Mouse (Mus musculus) neural tube, embryonic 15.5 days (tissue): Measurements from ENCODE around the gene Rad51b. TPM values are rescaled to one million over a fixed set of nuclear protein-coding genes. Genes with fewer than 3 reads are reported as not detected.
A peak's percentile ranks its signal among the peaks of the same experiment; 100 is the strongest.

ENCODE experiments used
- ATAC-seq: fragments of 200-750 bp; cut with Nextera tagmentation; 2 replicates; pipeline ENCODE4 v1.8.0; 2017; ENCODE audit warnings: mild to moderate bottlenecking, moderate TSS enrichment, moderate library complexity; ENCODE audit not compliant: low FRiP score
- H3K27ac ChIP-seq: fragments of 300-500 bp; sonication (generic); replicated peaks from 2 replicates; pipeline ENCODE4 v1.5.1; 2015; ENCODE audit warnings: mild to moderate bottlenecking, inconsistent platforms
- H3K27me3 ChIP-seq: fragments of 300-500 bp; sonication (generic); replicated peaks from 2 replicates; pipeline ENCODE4 v1.6.1; 2015; ENCODE audit warnings: inconsistent platforms
- H3K36me3 ChIP-seq: fragments of 300-500 bp; sonication (generic); 2 replicates; pipeline ENCODE4 v1.6.1; 2015; ENCODE audit warnings: inconsistent platforms
- H3K4me1 ChIP-seq: fragments of 300-500 bp; sonication (generic); 2 replicates; pipeline ENCODE4 v1.6.1; 2015; ENCODE audit warnings: inconsistent platforms
- H3K4me2 ChIP-seq: fragments of 300-500 bp; sonication (generic); 2 replicates; pipeline ENCODE4 v1.6.1; 2015; ENCODE audit warnings: inconsistent platforms, mild to moderate bottlenecking, moderate library complexity
- H3K4me3 ChIP-seq: fragments of 300-500 bp; sonication (generic); replicated peaks from 2 replicates; pipeline ENCODE4 v1.5.1; 2015; ENCODE audit warnings: mild to moderate bottlenecking, inconsistent platforms
- H3K9ac ChIP-seq: fragments of 300-500 bp; sonication (generic); replicated peaks from 2 replicates; pipeline ENCODE4 v1.6.1; 2015; ENCODE audit warnings: mild to moderate bottlenecking, inconsistent platforms
- H3K9me3 ChIP-seq: fragments of 300-500 bp; sonication (generic); replicated peaks from 2 replicates; pipeline ENCODE4 v1.6.1; 2016; ENCODE audit warnings: inconsistent platforms
- WGBS: fragments of 180-500 bp; shearing (Covaris S2); methylation state at CpG from one replicate; pipeline ENCODE4 v1.1.7; 2015; ENCODE audit warnings: mixed read lengths; 5-methylcytosine and 5-hydroxymethylcytosine counted together
- polyA plus RNA-seq: library from polyadenylated mRNA; unstranded; fragments of >200 nt; fragmentation: Nextera tagmentation; extraction: Ambion mirVana; gene quantifications from 2 replicates; pipeline ENCODE4 v1.2.1, GENCODE M21; 2015

Rad51b gene
- polyA plus RNA-seq, 1 experiment from 2014 or later = 1.4 TPM

DNA sequence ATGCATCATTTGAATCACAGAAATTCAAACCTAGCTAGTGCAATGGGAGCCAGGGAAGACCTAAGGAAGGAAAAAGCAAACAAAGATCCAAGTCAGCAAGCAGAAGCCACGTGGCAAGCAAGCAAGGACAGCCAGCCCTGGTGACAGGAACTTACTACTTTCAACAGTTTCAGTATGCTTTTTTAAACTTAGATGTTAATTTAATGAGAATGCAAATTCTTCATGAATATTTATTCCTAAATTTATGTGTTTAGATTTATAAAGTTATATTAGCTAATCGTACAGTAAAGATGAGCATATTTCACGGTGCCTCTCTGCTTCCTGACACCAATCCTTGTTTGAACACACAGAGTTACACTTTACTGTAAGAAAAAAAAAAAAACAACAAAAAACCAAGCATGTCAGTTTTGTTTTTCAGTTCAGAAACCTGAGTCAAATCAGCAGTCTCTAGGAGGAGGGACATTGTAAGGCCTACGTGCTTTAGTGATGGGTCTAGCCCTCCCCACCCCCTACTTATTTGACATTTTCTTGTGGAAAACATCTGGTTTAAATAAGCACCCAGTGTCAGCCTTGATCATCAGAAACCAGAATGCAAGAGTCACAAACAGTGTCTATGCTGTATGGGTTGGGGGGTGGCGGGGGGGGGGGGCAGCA lies 331.2 kb downstream of the Rad51b start:
- 67% methylated on average over 5 of the region's 5 CpGs for WGBS
- no peaks in the 10 kb centered on the region for H3K9me3 ChIP-seq
- no peak overlapping the region for H3K4me3 ChIP-seq
- H3K4me2 ChIP-seq = no peak overlapping the region
- H3K4me1 ChIP-seq = peaks cover 14% of the 10 kb centered on the region
- no peak for ATAC-seq
- no peaks in the 10 kb centered on the region for H3K36me3 ChIP-seq
- no peak overlapping the region for H3K27ac ChIP-seq
- no peaks in the 10 kb centered on the region for H3K27me3 ChIP-seq
- no peak overlapping the region for H3K9ac ChIP-seq

DNA sequence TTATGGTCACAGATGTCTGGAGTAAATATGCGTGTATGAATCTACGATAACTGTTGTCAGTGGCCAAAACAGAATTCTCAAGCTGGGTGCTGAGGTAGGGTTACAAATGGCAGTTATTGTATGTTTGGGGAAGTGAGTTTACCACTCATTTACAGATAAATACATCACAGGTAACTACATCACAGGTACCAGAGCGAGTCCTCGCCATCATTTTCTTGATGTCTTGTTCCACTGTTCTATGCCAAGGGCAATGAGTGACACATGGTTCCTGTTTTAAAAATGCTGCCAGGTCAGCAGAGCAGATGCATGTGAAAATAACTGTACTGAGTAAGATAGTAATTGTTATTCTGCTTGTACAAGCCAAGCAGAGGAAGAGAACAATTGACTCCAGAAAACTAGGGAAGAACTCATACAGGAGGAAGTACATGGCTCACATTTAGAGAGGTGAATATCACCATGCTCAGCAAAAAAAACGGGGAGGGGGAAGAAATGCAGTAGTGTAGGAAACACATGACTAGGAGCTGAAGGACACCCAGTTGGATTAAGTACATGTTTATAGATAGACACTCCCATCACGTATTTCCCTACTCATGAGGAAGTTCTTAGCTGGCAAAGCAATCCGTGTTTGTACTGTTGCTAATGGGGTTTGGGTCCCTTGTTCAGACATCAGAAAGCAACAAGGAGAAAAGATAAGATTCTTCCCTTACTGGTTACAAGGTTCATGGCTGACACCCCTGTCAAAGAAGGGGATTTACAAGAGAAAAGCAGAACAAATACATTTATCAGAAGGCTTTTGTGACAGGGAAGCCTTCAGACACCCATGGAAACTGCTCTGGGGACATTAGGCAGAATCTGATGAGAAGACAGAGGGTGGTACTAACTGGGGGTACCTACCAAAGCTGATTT lies 333.1 kb downstream of the Rad51b start:
- ATAC-seq = no peak
- H3K27ac ChIP-seq = no peak overlapping the region
- no peaks in the 10 kb centered on the region for H3K27me3 ChIP-seq
- H3K9me3 ChIP-seq = no peaks in the 10 kb centered on the region
- H3K9ac ChIP-seq = no peak overlapping the region
- no peaks in the 10 kb centered on the region for H3K36me3 ChIP-seq
- no peak overlapping the region for H3K4me2 ChIP-seq
- 89% methylated on average over 7 of the region's 7 CpGs for WGBS
- H3K4me3 ChIP-seq = no peak overlapping the region
- H3K4me1 ChIP-seq = peaks cover 14% of the 10 kb centered on the region

GRCm38 (mm10) chr12:79633458-79634106 lies 336.5 kb downstream of the Rad51b start:
- 83% methylated on average over 9 of the region's 9 CpGs for WGBS
- H3K27me3 ChIP-seq = no peaks in the 10 kb centered on the region

DNA sequence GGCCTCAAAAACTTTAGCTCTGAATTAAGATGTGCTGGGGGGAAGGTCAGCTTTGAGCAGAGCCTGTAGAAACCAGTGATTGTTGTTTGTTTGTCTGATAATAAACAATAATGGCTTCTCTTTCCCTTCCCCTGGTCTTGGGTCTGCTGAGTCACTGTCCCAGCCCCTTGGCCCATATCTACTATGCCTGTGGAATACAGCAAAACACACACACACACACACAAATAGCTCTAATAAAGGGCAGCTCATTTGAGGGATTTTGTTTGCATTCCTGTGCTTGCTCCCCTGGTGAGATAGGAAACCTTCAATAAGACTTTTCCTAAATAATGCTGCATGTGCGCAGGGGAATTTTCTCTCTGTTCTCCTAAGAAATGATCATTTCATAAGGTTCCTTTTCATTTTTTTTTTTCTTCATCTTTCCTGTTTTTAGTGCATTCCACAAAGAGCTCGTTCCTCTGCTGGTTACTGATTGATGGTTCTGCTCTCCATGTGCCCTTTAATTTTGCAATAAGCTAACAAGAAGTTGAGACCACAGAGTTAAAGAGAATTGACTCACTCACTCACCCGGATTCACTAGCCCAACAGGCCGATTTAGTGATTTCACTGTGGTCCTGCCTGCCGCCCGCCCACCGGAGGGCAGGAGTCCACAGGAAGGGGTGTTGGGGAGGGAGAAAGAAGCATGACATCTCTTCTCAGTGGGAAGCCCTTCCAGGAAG lies 344.6 kb downstream of the Rad51b start:
- no peak overlapping the region for H3K4me3 ChIP-seq
- 0 out of 2 replicates have a peak overlapping the region, but pooled peaks have one; percentile 9 for H3K27ac ChIP-seq
- no peak overlapping the region for H3K9ac ChIP-seq
- no peak for ATAC-seq
- H3K27me3 ChIP-seq = no peaks in the 10 kb centered on the region
- H3K4me1 ChIP-seq = no peaks in the 10 kb centered on the region
- WGBS = 50% methylated on average over 7 of the region's 7 CpGs
- no peak overlapping the region for H3K4me2 ChIP-seq
- no peaks in the 10 kb centered on the region for H3K36me3 ChIP-seq
- H3K9me3 ChIP-seq = no peaks in the 10 kb centered on the region

More at GRCm38 (mm10) chr12:79633458-79634106, 336.5 kb downstream of the Rad51b start:
- Histone ChIP-seq H3K9me3 (no peaks in the 10 kb centered on the region), H3K27ac (no peak overlapping the region), H3K9ac (no peak overlapping the region), H3K4me3 (no peak overlapping the region), H3K36me3 (no peaks in the 10 kb centered on the region), H3K4me2 (no peak overlapping the region), H3K4me1 (no peaks in the 10 kb centered on the region)
- ATAC-seq = no peak

DNA sequence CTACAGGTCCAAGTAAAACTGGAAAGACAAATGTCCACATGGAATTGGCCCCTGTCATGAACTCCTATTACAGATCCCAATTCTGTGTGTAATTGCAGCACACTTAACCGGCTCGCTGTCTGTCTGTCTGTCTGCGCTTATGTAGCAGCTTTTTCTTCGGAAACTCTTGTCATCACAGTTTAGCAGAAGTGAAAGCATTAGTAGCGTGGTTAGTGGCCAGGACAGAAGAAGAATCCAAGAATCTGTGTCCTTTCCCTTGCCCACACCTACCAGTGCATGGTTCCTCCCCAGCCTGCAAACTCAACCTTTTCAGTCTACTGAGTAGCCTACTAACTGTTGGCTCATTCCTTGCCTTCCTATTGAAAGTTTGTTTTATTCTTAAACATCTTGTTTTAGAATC lies 345.6 kb downstream of the Rad51b start:
- H3K27me3 ChIP-seq = no peaks in the 10 kb centered on the region
- no peak overlapping the region for H3K9ac ChIP-seq
- no peaks in the 10 kb centered on the region for H3K4me1 ChIP-seq
- no peak for ATAC-seq
- 92% methylated on average over 5 of the region's 5 CpGs for whole genome bisulfite sequencing
- no peaks in the 10 kb centered on the region for H3K9me3 ChIP-seq
- no peak overlapping the region for H3K4me2 ChIP-seq
- H3K4me3 ChIP-seq = no peak overlapping the region
- H3K36me3 ChIP-seq = no peaks in the 10 kb centered on the region
- H3K27ac ChIP-seq = no peak overlapping the region

DNA sequence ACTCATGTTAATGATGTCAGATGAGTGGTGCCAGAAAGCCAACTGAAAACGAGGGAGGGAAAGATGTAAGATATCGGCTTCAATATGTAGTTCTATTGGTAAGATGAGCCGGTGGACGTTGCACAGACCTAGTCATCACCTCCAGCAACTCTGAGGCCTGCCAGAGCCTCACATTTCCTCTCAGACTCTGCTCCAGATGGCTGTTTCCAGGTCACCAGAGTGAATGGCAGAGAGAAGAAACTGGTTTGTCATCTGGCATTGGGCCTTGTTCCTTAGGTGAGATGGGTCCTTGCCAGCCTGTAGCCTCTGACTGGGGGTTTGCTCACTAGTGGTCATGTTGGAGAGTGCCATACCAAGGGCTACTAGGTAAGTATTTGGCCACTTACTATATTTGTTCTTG lies 348.6 kb downstream of the Rad51b start:
- H3K27ac ChIP-seq = no peak overlapping the region
- ATAC-seq = no peak
- no peak overlapping the region for H3K4me3 ChIP-seq
- H3K9ac ChIP-seq = no peak overlapping the region
- no peaks in the 10 kb centered on the region for H3K27me3 ChIP-seq
- 92% methylated on average over 4 of the region's 4 CpGs for WGBS
- H3K36me3 ChIP-seq = no peaks in the 10 kb centered on the region
- no peaks in the 10 kb centered on the region for H3K9me3 ChIP-seq
- no peaks in the 10 kb centered on the region for H3K4me1 ChIP-seq
- H3K4me2 ChIP-seq = no peak overlapping the region

DNA sequence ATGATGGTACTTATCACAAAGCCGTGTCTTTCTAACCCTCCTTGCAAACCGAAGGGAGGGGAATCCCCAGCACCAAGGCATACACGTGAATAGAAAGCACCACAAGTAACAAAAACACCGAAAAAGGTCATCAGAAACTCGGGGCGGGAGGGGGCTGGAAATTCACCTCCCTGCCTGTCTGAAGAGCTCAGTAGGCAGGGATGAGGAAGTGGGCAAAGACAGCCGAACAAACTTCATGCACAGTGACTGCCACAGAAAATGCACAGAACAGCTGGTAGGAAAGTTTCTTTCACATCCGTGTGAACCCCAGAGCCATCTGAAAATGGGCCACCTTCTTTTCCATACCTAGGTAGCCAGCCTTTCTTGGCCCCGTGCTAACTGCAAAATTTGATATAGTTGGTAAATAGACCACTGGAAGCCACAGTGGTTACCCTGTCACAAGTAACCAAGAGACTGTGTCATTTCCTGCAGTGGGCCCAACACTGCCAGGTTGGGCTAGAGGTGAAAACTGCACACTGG lies 349.6 kb downstream of the Rad51b start:
- Histone ChIP-seq H3K4me2 (no peak overlapping the region), H3K27ac (no peak overlapping the region), H3K9ac (no peak overlapping the region), H3K36me3 (no peaks in the 10 kb centered on the region), H3K4me3 (no peak overlapping the region), H3K4me1 (no peaks in the 10 kb centered on the region), H3K9me3 (no peaks in the 10 kb centered on the region), H3K27me3 (no peaks in the 10 kb centered on the region)
- WGBS = 92% methylated on average over 9 of the region's 9 CpGs
- no peak for ATAC-seq

GRCm38 (mm10) chr12:79647382-79647781 lies 350.3 kb downstream of the Rad51b start:
- 92% methylated on average over 6 of the region's 6 CpGs for WGBS
- Histone ChIP-seq H3K27ac (no peak overlapping the region), H3K36me3 (no peaks in the 10 kb centered on the region), H3K4me2 (no peak overlapping the region), H3K9ac (no peak overlapping the region), H3K4me3 (no peak overlapping the region), H3K27me3 (no peaks in the 10 kb centered on the region), H3K9me3 (no peaks in the 10 kb centered on the region), H3K4me1 (no peaks in the 10 kb centered on the region)
- ATAC-seq = no peak

GRCm38 (mm10) chr12:79647976-79648375 lies 350.9 kb downstream of the Rad51b start:
- no peak for ATAC-seq
- H3K4me1 ChIP-seq = no peaks in the 10 kb centered on the region

GRCm38 (mm10) chr12:79648812-79649700 lies 352.0 kb downstream of the Rad51b start:
- no peak overlapping the region for H3K27ac ChIP-seq
- H3K4me2 ChIP-seq = no peak overlapping the region
- H3K27me3 ChIP-seq = no peaks in the 10 kb centered on the region
- no peaks in the 10 kb centered on the region for H3K9me3 ChIP-seq
- no peak for ATAC-seq
- no peak overlapping the region for H3K9ac ChIP-seq
- no peak overlapping the region for H3K4me3 ChIP-seq
- 49% methylated on average over 7 of the region's 7 CpGs for whole genome bisulfite sequencing
- no peaks in the 10 kb centered on the region for H3K36me3 ChIP-seq
- H3K4me1 ChIP-seq = no peaks in the 10 kb centered on the region

More at GRCm38 (mm10) chr12:79647976-79648375, 350.9 kb downstream of the Rad51b start:
- H3K36me3 ChIP-seq = no peaks in the 10 kb centered on the region
- no peak overlapping the region for H3K27ac ChIP-seq
- H3K27me3 ChIP-seq = no peaks in the 10 kb centered on the region
- H3K4me2 ChIP-seq = no peak overlapping the region
- no peak overlapping the region for H3K4me3 ChIP-seq
- H3K9me3 ChIP-seq = no peaks in the 10 kb centered on the region
- H3K9ac ChIP-seq = no peak overlapping the region
- WGBS = 74% methylated on average over 5 of the region's 5 CpGs
